15 mouse cellular contexts compared by ENCODE assay signal in the genomic region with DNA sequence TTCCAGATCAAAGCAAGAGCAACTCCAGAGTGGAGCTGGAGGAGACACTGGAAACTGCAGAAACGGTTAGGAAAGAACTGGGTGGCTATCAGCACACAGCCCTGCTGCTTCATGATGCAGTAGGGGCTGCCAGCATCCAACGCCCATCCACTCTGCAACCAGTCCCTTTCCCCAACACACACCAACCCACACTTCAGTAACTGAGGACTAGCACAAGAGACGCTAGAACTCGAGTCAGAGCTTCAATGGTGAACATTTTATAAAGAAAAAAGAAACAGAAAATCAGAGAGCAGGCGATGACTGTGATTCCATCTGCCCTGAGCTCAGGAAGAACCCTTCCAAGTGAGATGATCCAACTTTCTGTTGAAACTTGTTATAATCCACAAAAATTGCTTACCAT. TPM values are rescaled to one million over a fixed set of nuclear protein-coding genes. Genes with fewer than 3 reads are reported as not detected.
"Had no signal": no experiment of that assay in that cellular context is flagged by ENCODE, and none has a peak within 500 bp of the region (broad histone marks: within the 10 kb centered on the region; RNA-seq: fewer than 3 reads in every experiment).

No protein-coding gene starts in this region.

- ATAC-seq: inflammation-experienced regulatory T-cells, adult 6 months; intestine, postnatal 0 days; liver, postnatal 0 days had no signal

- H3K4me1 ChIP-seq: limb, embryonic 12.5 days; midbrain, embryonic 10.5 days; neural tube, embryonic 12.5 days had no signal

- DNase-seq: kidney, adult 8-10 months; kidney, postnatal 25 days; layer of hippocampus, adult 9-11 months; liver; liver, embryonic 13.5 days; liver, postnatal 0 days; midbrain, embryonic 14.5 days; thymus, postnatal 4 days had no signal

- H3K4me2 ChIP-seq: limb, embryonic 12.5 days; liver, embryonic 13.5 days; lung, embryonic 15.5 days; neural tube, embryonic 12.5 days had no signal

- H3K4me3 ChIP-seq: limb, embryonic 12.5 days; liver, embryonic 13.5 days; lung, embryonic 15.5 days; midbrain, embryonic 10.5 days; neural tube, embryonic 12.5 days had no signal

- H3K27me3 ChIP-seq: limb, embryonic 12.5 days; liver, embryonic 13.5 days; lung, embryonic 15.5 days; neural tube, embryonic 12.5 days had no signal

- H3K9ac ChIP-seq: limb, embryonic 12.5 days; liver, embryonic 13.5 days; liver, postnatal 0 days; lung, embryonic 15.5 days; neural tube, embryonic 12.5 days had no signal

- H3K36me3 ChIP-seq: limb, embryonic 12.5 days; liver, embryonic 13.5 days; lung, embryonic 15.5 days; midbrain, embryonic 10.5 days; neural tube, embryonic 12.5 days had no signal

- H3K27ac ChIP-seq: limb, embryonic 12.5 days; liver, embryonic 13.5 days; lung, embryonic 15.5 days; midbrain, embryonic 10.5 days; neural tube, embryonic 12.5 days had no signal

- H3K9me3 ChIP-seq: limb, embryonic 12.5 days; liver, embryonic 13.5 days; lung, embryonic 15.5 days; midbrain, embryonic 10.5 days; neural tube, embryonic 12.5 days had no signal

RNA-seq across cellular contexts. Expression of a gene that starts 30.6 kb away (rescaled TPM):
- total RNA-seq: neutrophil, adult 5-6 weeks had no signal
- polyA plus RNA-seq: inflammation-experienced regulatory T-cells, adult 6 months; limb, embryonic 12.5 days; midbrain, embryonic 10.5 days; neural tube, embryonic 12.5 days had no signal
